Mouse (Mus musculus) Patski (cell line): ENCODE data around the gene Rusc1. TPM values are rescaled to one million over a fixed set of nuclear protein-coding genes. Genes with fewer than 3 reads are reported as not detected.
A peak's percentile ranks its signal among the peaks of the same experiment; 100 is the strongest.

Experiments used
- ATAC-seq: fragments of 100-300 bp; one replicate; pipeline ENCODE4 v1.8.0; 2021
- CTCF ChIA-PET: fragments of 350-600 bp; sonication (Branson Sonifier 250); formaldehyde crosslinking; loops from one replicate; lab custom pipeline; 2022; ENCODE audit warnings: inconsistent platforms; lab: Charles Lee
- POLR2A ChIA-PET: fragments of 350-600 bp; sonication (Branson Sonifier 250); formaldehyde crosslinking; loops from one replicate; lab custom pipeline; 2022; ENCODE audit warnings: antibody characterized with exemption, inconsistent platforms; lab: Charles Lee
- DNase-seq: peaks from one replicate; pipeline ENCODE4 v3.0.0-alpha.2; 2011; ENCODE audit warnings: low read depth, low spot score
- H3K27me3 ChIP-seq: fragments of 371-371 bp; one replicate; pipeline ENCODE4 v1.5.1; 2021
- CTCF ChIP-seq: fragments of 100-300 bp; IDR thresholded peaks from one replicate; pipeline ENCODE4 v1.5.1; 2021
- in situ Hi-C: fragments of 300-500 bp; cut with MboI; formaldehyde crosslinking; loops from 3 replicates; pipeline ENCODE4 v1.11.1; 2018; ENCODE audit warnings: low pct_unique_long_range_greater_than_20kb, mixed read lengths
- polyA plus RNA-seq: library from polyadenylated mRNA; unstranded; gene quantifications from one replicate; pipeline ENCODE4 v1.2.3, GENCODE M21; 2021

Rusc1 gene
- polyA plus RNA-seq, 1 experiment from 2014 or later = 55.6 TPM

DNA sequence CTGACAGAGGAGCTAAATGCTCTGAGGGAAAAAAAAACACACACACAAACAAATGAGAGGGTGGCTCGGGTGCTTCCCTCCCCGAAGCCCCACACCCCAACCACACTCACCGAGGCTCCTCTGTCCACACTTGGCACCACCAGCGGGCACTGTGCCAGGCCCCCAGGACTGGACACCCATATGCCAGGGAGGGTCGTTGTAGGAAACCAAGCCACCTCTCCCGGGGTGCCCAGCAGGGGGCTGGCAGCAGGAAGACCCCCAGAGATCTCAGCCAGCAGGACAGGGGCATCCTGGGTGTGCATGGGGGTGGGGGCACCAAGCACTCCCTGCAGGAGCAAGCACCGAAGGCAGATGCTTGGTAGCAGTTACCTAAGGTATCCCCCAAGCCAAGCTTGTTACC is 7.7 kb upstream of the Rusc1 start, which contains the start of gene Gm43738:
Gm43738 (minus strand) TSS at position 289 of the 400 bp plus-strand sequence.
- CTCF ChIA-PET = interaction anchor here (1.3 to 1.4 kb wide), 2 partner anchors 27 to 127 kb away, joined by 3 to 4 read pairs; partner anchors contain the start of gene Mtx1
- TF ChIP-seq CTCF = no peak
- no peaks in the 10 kb centered on the region for H3K27me3 ChIP-seq
- ATAC-seq (no peak), DNase-seq (no peak)
- POLR2A ChIA-PET = interaction anchor here (1.2 to 1.7 kb wide), 5 partner anchors 9 to 177 kb away, joined by 3 to 5 read pairs (median 4); partner anchors contain the start of gene Thbs3
- in situ Hi-C loops = no loop called here

DNA sequence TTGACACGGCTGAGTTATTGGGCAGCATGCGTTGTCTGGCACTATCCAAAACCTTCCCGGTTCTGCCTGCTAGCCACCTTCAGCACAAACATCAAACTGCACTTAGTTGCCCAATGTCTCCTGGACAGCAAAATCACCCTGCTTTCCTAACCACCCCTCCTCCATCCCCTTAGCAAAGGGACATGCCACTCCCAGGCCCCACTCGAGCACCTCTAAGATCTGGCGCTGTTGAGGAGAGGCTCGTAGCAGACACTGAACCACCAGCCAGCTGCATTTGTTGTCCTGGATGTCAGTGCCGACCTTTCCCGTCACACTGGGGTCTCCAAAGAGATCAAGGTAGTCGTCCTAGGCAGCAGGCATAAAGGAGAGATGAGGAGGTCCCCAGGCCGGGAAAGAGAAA is 910 bp upstream of the Rusc1 start:
- ATAC-seq = no peak
- H3K27me3 ChIP-seq = no peaks in the 10 kb centered on the region
- in situ Hi-C loops = loop anchor here (5.0 kb wide), 1 partner anchor 63 kb away; no protein-coding TSS in a partner anchor
- CTCF ChIA-PET = no interaction called here
- POLR2A ChIA-PET = no interaction called here
- no peak for TF ChIP-seq CTCF
- DNase-seq = no peak

DNA sequence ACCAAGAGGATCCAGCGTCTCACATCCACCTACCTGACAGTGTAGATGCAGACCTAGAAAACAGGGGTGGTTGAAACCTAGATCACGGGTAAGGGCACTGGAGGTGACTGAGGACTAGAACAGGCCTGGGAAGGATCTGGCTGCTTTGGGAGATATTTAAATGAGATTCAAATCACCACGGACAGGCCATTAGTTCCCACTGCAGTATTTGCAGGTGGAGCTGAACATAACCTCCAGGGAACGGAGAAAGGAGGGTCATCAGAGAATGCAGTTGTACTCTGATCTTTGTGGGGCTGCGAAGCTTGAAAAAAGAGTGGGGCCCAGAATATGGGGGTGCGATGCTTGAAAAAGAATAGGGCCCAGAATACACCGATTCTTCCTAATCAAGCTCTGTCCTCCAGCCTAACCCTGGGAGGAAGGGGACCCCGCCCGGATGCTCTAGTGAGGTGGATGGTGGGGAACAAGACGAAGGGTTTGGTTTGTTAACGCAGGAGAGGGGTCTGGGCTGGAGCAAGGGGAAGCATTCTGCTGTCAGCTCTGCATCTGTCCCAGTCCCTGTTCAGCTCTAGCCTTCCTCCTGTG is 511 bp downstream of the Rusc1 start:
- H3K27me3 ChIP-seq = no peaks in the 10 kb centered on the region
- CTCF ChIA-PET = interaction anchor here (1.1 to 3.2 kb wide), 3 partner anchors 18 to 118 kb away, joined by 3 to 16 read pairs (median 5); no protein-coding TSS in a partner anchor
- TF ChIP-seq CTCF = no peak

DNA sequence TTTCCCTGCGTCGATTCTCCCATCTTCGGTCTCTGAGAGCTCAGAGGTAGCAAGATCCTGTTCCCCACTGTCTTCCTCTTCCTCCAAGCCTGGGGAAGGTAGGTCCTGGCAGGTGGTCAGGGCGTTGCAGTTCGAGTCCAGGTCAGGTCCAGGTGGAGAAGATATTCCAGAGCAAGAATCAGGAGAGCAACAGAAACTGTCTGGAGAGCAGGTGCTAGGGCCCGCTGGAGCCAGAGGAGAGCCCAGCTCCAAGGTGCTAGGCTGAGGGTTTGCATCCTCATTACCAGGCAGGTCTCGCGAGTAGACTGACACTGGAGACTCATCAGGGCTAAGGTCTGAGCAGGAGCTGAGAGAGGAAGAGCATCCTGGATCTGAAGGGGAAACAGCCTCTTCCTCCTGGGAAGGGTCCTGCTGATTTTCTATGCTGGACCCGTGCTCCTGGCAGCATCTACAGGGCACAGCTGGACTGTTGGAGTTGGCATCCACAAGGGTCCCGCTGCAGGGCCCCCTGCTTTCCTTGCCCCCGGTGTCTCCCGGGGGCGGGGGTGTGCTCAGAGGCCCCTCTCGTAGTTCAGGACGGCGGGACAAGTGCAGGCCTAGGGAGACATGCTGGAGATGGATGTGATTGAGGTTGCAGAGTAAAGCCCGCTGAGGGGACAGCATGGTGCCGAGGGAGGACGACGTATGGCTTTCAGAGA is 1.2 kb downstream of the Rusc1 start:
- CTCF ChIA-PET = interaction anchor here (0.8 to 3.2 kb wide), 10 partner anchors 7 to 150 kb away, joined by 3 to 16 read pairs (median 4); partner anchors contain the start of gene Scamp3
- DNase-seq (no peak), ATAC-seq (no peak)
- no peaks in the 10 kb centered on the region for H3K27me3 ChIP-seq
- POLR2A ChIA-PET = interaction anchor here (1.0 to 1.6 kb wide), 7 partner anchors 9 to 72 kb away, joined by 4 to 8 read pairs (median 5); partner anchors contain the start of genes Clk2, Fdps, Gm43738 and Hcn3
- TF ChIP-seq CTCF = no peak
- in situ Hi-C loops = loop anchor here (5.0 kb wide), 1 partner anchor 65 kb away; no protein-coding TSS in a partner anchor

More for the DNA sequence above, 511 bp downstream of the Rusc1 start:
- in situ Hi-C loops = loop anchor here (5.0 kb wide), 1 partner anchor 65 kb away; no protein-coding TSS in a partner anchor
- POLR2A ChIA-PET = interaction anchor here (1.1 to 1.6 kb wide), 2 partner anchors 17 to 20 kb away, joined by 5 to 6 read pairs; no protein-coding TSS in a partner anchor
- ATAC-seq (no peak), DNase-seq (no peak)

DNA sequence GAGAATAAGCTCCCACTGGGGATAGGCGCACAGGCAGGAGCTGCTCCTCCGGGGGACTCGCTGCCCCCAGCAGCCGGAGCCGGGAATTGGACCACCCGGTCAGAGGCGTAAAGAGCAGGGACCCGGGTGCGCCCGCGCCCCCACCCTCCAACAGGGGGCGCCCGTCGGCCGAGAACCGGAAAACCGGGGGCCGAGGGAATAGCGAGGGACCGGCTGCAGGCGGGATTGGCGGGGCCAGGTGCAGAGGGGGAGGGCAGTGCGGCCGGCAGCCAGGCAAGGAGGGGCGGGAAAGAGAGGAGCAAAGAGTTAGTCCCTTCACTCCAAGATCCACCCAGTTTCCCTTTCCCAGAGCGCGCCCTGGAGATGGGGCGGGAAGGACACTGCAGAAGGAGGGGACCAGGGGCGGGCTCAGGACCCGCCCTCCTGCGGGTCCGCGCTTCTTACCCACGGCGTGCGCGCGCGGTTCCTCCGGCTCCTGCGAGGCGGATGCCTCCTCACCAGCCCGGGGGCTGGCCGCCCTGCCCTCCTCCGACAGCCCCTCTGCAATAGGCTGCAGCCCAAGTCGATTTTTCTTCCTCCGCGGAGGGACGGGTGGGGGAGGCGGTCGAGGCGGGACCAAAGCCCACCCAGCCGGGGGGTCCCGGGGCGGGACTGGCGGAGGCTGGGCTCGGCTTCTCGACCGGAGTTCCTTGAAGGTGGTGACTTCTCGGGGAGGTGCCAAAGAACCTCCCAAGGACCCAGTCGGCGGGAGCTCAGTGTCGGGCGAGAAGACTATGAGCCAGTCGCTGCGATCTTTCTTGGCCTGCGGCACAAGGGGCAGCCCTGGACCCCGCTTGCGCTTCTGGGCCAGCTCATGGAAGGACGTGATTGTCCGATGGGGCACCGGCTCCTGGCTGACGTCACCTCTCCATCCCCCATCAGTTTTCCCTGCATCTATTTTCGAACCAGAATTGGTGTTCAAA is 2.1 kb downstream of the Rusc1 start:
- CTCF ChIA-PET = interaction anchor here (0.8 to 3.2 kb wide), 16 partner anchors 8 to 151 kb away, joined by 3 to 16 read pairs (median 4); partner anchors contain the start of genes Clk2 and Scamp3
- ATAC-seq = peak; percentile 67
- in situ Hi-C loops = loop anchor here (5.0 kb wide), 1 partner anchor 66 kb away; no protein-coding TSS in a partner anchor
- H3K27me3 ChIP-seq = no peaks in the 10 kb centered on the region
- no peak for TF ChIP-seq CTCF
- peak; percentile 57 for DNase-seq
- POLR2A ChIA-PET = interaction anchor here (0.6 to 1.6 kb wide), 11 partner anchors 8 to 124 kb away, joined by 3 to 8 read pairs (median 5); partner anchors contain the start of genes Clk2, Fdps, Gm43738 and Hcn3

DNA sequence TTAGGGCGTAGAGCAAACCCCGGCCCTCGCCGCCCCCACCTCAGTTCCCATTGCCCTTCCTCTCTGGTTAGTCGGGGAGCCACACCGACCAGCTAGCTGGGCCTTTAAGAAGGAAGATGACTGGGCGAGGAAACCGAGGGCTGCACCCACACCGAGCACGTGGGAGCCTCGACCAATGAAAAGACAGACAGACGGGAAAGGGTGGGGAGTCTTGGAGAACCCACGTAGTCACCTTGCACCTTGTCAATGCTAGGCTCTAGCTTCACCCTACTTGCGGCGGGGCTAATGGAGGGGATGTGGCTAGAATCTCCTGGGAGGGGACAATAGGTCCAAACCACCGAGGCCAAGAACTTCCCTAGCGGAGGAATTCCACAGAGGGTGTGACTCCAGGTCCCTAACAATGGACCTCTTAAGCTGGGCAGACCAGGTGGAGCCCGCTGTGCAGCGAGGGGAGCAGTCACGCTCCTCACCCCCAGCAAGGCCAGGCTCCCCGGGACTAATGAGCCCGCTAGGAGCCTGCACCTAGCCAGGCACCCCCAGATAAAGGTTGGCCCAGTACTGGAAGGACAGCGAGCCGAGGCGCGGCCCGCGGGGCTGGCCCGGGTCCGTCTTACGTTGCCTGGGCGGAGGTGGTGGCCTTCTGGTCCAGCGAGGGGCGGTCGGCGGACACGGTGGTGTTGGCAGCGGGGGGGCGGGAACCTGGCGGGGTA is 3.1 kb downstream of the Rusc1 start:
- ATAC-seq (peak; percentile 66), DNase-seq (peak; percentile 68)
- no peaks in the 10 kb centered on the region for H3K27me3 ChIP-seq
- no peak for TF ChIP-seq CTCF
- CTCF ChIA-PET = interaction anchor here (0.9 to 2.4 kb wide), 9 partner anchors 9 to 151 kb away, joined by 3 to 8 read pairs (median 4); partner anchors contain the start of genes Clk2 and Scamp3
- in situ Hi-C loops = loop anchor here (5.0 kb wide), 3 partner anchors 67 to 127 kb away; partner anchors contain the start of gene Thbs3
- POLR2A ChIA-PET = interaction anchor here (0.6 to 1.6 kb wide), 6 partner anchors 70 to 1239 kb away, joined by 3 to 6 read pairs (median 4); partner anchors contain the start of genes Hcn3 and Thbs3

DNA sequence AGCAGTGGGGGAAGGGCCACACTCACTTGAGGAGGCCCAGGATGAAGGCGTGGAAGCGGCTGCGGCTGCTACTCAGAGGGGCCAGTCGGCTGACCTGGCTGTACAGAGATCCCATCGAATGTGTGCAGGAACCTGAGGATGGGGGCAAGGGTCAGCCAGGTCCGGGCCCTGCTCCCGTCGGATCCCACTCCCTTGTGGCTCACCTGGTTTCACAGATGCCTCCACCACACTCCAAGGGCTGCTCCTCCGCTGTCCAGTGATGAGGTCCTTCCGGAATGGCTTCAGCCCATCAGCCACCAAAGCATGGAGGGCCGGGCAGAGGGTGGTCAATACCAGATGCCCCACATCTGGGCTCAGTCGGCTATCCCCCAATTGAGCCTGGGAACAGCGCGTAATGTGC is 4.1 kb downstream of the Rusc1 start:
- no peaks in the 10 kb centered on the region for H3K27me3 ChIP-seq
- no peak for ATAC-seq
- ChIA-PET POLR2A (interaction anchor here (1.1 kb wide), 1 partner anchor 15 kb away, joined by 6 read pairs; no protein-coding TSS in a partner anchor), CTCF (interaction anchor here (1.5 to 2.4 kb wide), 2 partner anchors 75 to 150 kb away, joined by 3 to 8 read pairs; partner anchors contain the start of gene Clk2)
- in situ Hi-C loops = loop anchor here (5.0 kb wide), 2 partner anchors 103 to 128 kb away; partner anchors contain the start of gene Thbs3
- TF ChIP-seq CTCF = no peak
- no peak for DNase-seq

DNA sequence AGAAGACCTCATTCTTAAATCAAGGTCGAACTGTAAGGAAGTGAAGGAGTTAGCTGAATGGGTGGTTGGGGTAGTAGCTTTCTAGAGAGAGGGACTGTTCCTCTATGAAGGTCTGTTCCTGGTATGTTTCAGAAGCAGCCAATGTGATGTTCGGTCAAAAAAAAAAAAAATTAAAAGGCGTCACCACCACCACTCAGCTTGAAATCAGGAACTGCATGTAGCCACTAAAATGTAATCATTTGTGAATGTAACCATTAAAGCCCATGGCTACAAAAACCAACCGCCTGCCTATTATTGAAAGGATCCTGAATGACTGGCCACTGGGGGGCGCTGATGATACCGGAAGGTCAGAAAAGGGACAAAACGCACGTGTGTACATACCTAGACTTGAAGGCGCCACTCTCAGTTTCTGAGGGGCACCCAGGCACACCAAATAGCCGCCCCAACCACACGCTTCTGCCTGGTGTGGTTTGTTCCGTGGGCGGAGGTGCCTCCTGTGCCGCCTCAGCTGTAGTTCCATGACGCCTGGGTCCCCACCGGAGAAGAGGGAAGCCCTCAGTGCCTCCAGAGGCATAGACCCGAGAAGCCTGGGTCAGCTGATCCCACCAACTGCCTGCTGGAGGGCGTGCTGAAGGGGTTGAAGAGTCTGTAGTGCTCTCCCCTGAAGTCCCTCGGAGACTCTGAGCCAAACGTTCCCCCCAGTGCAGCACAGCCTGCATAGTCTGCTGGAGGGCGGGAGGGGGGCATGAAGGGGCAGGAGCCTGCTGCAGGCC is 5.6 kb downstream of the Rusc1 start:
- ATAC-seq (no peak), DNase-seq (no peak)
- ChIA-PET CTCF (interaction anchor here (0.9 to 2.2 kb wide), 16 partner anchors 9 to 157 kb away, joined by 3 to 9 read pairs (median 4); partner anchors contain the start of genes Hcn3 and Scamp3), POLR2A (interaction anchor here (0.6 to 1.1 kb wide), 6 partner anchors 8 to 184 kb away, joined by 3 to 6 read pairs (median 3); partner anchors contain the start of genes Scamp3 and Thbs3)
- TF ChIP-seq CTCF = no peak
- H3K27me3 ChIP-seq = no peaks in the 10 kb centered on the region
- in situ Hi-C loops = loop anchor here (5.0 kb wide), 2 partner anchors 105 to 130 kb away; partner anchors contain the start of gene Thbs3
